Mouse (Mus musculus) testis, adult 2 months (tissue): Measurements from ENCODE around the gene Acadm. TPM values are rescaled to one million over a fixed set of nuclear protein-coding genes. Genes with fewer than 3 reads are reported as not detected.

ENCODE experiments used
- H3K27ac ChIP-seq: fragments of 200-500 bp; 2 replicates; pipeline ENCODE4 v1.5.1; 2012; ENCODE audit warnings: low read depth, low read length; ENCODE audit not compliant: control insufficient read depth, insufficient read depth
- H3K27me3 ChIP-seq: fragments of 200-500 bp; 2 replicates; pipeline ENCODE4 v1.6.1; 2012; ENCODE audit warnings: mild to moderate bottlenecking, low read length, moderate library complexity; ENCODE audit not compliant: control insufficient read depth, insufficient read depth
- H3K36me3 ChIP-seq: fragments of 200-500 bp; 2 replicates; pipeline ENCODE4 v1.6.1; 2012; ENCODE audit warnings: mild to moderate bottlenecking, low read length; ENCODE audit not compliant: control insufficient read depth, insufficient read depth
- H3K4me1 ChIP-seq: fragments of 200-500 bp; 2 replicates; pipeline ENCODE4 v1.6.1; 2012; ENCODE audit warnings: low read length; ENCODE audit not compliant: control insufficient read depth, insufficient read depth
- H3K4me3 ChIP-seq: fragments of 200-500 bp; 2 replicates; pipeline ENCODE4 v1.5.1; 2012; ENCODE audit warnings: low read depth, mild to moderate bottlenecking, low read length, moderate library complexity, mixed read lengths; ENCODE audit not compliant: control insufficient read depth
- CTCF ChIP-seq: fragments of 200-500 bp; IDR thresholded peaks from 2 replicates; pipeline ENCODE4 v1.5.1; 2012; ENCODE audit warnings: low read depth, mild to moderate bottlenecking, inconsistent platforms, low read length, moderate library complexity; ENCODE audit not compliant: control insufficient read depth, insufficient read depth, insufficient replicate concordance
- POLR2A ChIP-seq: fragments of 200-500 bp; IDR thresholded peaks from 2 replicates; pipeline ENCODE4 v1.6.1; 2012; ENCODE audit warnings: low read depth, mild to moderate bottlenecking, inconsistent platforms, low read length, moderate library complexity; ENCODE audit not compliant: control insufficient read depth
- polyA plus RNA-seq: library from polyadenylated mRNA; depleted of rRNA; stranded (reverse); fragments of >200 nt; gene quantifications from 2 replicates; pipeline ENCODE4 v1.2.3, GENCODE M21; 2012

Gene Acadm
- polyA plus RNA-seq, 1 experiment: 13.3 TPM

DNA sequence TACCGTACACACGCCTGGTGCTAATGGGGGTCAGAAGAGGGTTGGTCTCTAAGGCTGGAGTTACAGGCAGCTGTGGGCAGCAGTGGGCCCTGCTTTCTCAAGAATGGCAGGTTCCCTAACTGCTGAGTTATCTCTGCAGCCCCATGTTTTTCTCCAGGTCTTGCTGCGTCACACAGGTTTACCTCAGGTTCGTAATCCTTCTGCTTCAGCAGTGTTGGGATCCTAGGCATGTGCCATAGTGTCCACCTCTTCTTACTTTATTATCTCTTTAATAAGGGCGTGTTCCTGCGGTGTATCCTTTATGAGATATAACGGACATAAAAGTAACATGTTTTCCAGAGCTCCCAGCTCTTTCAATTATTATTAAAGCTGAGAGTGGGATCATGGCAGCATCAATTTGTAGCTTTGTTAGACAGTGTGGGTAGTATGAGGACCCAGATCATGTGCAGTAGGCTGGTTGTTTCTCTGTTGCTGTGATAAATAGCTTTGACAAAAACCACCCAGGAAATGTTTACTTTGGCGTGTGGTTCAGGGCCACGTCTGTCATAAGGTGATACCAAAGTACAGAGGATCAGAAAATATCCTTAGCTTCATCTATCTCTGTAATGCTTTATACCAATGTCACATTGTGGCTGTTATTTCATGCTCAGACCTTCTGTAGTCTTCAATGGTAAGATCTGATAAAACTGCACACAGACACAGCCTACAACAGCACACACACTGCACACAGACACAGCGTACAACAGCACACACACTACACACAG, 23.1 kb downstream of the Acadm start:
- Histone ChIP-seq H3K27me3 (no peaks in the 10 kb centered on the region), H3K4me1 (no peaks in the 10 kb centered on the region), H3K27ac (no peak overlapping the region), H3K36me3 (no peaks in the 10 kb centered on the region), H3K4me3 (no peak overlapping the region)
- TF ChIP-seq CTCF (no peak), POLR2A (no peak)

DNA sequence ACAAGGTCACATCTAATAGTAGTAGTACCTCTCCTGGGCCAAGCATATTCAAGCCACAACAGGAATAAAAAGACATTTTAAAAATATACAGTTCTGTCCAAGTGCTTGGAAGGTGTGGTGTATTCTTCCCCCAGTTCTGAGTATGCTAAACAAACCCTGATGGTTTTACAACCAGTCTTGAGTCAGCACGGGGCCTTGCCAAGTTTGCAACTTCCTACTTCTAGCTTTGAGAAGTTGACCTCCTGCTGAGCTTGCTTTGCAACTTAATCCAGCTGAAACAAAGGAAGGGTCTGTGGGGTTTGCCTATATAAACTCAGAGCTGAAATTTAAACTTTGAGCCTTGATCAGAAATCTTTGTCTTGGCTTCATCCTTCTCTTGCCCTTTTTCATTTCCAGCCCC, 27.2 kb downstream of the Acadm start:
- no peak overlapping the region for H3K27ac ChIP-seq
- H3K4me1 ChIP-seq: peaks cover 3% of the 10 kb centered on the region
- no peaks in the 10 kb centered on the region for H3K27me3 ChIP-seq
- no peaks in the 10 kb centered on the region for H3K36me3 ChIP-seq
- no peak for TF ChIP-seq POLR2A
- no peak for TF ChIP-seq CTCF
- no peak overlapping the region for H3K4me3 ChIP-seq

DNA sequence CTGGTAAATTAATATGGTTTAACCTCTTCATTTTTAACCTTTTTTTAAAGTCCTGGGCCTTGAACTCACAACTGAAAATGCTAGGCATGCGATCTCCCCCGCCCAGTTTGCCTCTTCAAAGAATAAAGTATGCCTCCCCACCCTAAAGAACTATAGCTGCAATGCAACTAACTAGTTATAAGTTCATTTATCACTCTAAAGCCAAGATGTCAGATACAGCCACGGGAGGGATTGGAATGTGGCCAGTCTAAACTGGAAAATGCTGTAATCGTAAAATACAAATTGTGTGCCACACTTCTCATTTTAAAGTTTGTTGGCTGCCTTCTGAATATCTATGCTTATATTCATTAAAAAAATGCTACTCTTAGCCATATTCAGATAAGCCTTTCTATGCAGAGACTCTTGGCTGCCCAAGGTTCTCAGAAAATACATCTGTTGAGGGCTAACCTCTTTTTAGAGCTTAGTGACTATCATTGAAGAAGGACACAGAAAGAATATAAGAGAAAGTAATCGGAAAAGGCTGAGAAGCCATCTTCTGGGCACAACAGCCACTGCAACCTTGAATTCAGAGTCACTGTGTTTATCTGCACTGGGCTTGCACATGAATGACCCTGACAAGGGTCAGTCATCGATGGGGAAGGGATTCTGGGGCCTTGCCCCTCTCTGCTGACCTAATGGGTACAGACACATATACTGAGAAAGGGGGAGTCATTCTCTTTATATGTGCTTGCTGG, 30.8 kb downstream of the Acadm start:
- TF ChIP-seq POLR2A (no peak), CTCF (no peak)
- Histone ChIP-seq H3K27ac (peak overlapping the region; percentile 9), H3K4me1 (peaks cover 3% of the 10 kb centered on the region), H3K27me3 (no peaks in the 10 kb centered on the region), H3K36me3 (no peaks in the 10 kb centered on the region; the same call in 1 of the 2 replicates), H3K4me3 (no peak overlapping the region)

DNA sequence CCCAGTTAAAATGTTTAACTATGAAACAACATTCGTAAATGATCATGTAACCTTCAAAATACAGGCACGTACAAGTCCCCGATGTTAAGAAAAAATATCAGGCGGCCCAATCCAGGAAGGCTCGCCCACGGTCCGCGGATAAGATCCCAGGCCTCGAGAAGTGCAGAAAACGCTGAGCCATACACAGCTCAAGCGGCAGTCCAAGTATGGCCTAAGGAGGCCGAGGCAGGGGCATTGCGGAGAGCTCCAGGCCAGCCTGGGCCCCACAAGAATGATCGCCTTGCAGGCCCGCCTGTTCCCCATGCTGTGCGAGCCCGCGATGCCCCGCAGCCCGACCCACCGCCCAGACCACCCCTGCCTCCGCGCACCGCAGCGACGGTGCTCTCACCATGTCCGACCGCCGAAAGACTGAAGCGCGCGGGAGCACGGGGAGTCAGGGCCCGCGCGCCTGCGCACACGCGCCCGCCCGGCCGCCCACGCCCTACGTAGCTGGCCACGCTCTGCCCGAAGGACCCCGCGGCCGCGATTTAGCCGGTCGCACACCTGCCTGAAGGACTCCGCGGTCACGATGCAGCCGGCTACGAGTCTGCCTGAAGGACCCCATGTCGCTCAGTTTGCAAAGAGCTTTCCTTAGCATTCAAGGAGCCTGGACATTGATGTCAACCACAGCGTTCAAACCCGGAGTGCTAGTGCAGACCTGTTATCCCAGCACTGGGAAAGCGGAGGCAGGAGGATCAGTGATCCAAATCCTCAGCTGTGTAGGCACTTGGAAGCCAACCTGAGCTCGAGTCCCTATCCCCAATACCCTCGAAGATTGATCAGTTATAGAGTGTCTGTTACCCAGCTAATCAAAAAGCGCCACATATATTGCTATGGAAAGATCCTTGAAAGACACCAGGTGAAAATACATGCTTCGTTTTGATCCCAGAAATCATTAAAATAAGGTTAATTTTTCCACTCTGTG, 31.6 kb downstream of the Acadm start, which contains the start of gene Rabggtb:
TSS of gene Rabggtb (minus strand) at position 464 of the 964 bp plus-strand sequence.
- Histone ChIP-seq H3K4me3 (peak within 1 kb of the TSS; percentile 96), H3K27me3 (no peaks in the 10 kb centered on the region), H3K27ac (peak within 1 kb of the TSS; percentile 80), H3K4me1 (peaks cover 3% of the 10 kb centered on the region), H3K36me3 (peaks cover 1% of the 10 kb centered on the region)
- TF ChIP-seq POLR2A (peak; percentile 99), CTCF (no peak)

DNA sequence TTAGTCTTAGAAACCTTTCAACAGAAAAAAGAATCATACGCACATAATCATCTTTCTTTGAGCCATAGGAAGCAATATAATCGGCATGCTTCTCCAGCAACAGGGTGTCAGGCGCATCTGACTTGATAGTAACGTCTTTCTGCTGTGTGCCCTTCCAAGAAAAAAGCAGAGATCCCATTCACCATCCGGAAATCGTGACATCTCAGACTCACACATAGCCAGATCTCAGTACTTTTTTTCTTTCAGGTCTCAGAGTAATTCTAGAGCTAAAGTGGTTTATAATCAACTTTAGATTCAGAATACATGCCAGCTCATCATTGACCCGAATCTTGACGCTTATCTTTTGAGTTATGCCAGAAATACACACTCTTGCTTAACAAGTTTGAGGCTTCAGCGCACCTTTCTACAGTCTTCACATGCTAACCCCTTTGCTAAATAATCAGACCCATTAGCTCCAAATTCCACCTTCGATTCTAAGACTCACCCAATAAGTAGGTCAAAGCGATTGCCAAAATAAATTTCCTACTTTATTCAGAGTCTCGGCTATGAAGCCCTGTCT, 32.5 kb downstream of the Acadm start:
- H3K27me3 ChIP-seq: no peaks in the 10 kb centered on the region
- peaks cover 3% of the 10 kb centered on the region for H3K36me3 ChIP-seq
- TF ChIP-seq POLR2A (no peak), CTCF (no peak)
- peak overlapping the region; percentile 96 for H3K4me3 ChIP-seq
- peak overlapping the region; percentile 80 for H3K27ac ChIP-seq
- peaks cover 3% of the 10 kb centered on the region for H3K4me1 ChIP-seq

DNA sequence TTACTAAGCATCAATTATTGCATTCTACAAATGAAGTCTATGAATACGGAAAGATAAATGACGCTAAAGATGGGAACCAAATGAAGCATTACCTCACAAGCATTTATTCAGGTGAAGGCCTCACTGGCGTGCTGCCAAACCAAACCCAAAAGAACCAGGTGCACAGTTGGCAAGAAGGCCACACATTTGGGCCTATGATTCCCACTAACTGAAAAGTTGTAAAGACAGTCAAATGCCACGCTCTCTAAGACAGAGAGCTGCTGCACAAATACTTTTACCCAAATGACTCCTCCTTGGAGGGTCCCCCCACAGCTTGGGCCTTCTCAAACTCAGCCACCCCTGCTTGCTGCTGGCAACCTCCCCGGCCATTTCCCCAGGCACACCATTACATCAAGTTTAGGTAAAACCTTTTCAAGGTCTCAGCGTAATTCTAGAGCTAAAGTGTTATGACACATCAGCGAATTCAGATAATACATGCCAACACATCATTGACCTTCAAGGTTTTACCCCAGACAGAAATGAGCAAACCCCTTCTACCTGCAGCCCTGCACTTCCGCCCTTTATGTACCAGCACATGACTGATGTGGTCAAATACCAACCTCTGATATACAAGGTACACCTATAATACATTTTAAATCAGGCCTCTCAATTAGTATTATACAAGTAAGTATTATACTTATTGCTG, 33.1 kb downstream of the Acadm start:
- peak overlapping the region; percentile 42 for H3K4me3 ChIP-seq
- H3K27ac ChIP-seq: no peak overlapping the region
- peaks cover 3% of the 10 kb centered on the region for H3K36me3 ChIP-seq
- TF ChIP-seq CTCF (no peak), POLR2A (no peak)
- H3K27me3 ChIP-seq: no peaks in the 10 kb centered on the region
- H3K4me1 ChIP-seq: peaks cover 3% of the 10 kb centered on the region
